Mouse (Mus musculus): ENCODE measurements around the gene Znrd1as. TPM values are rescaled to one million over a fixed set of nuclear protein-coding genes. Genes with fewer than 3 reads are reported as not detected.

Gene Znrd1as
- polyA plus RNA-seq, 1 experiment = 1.4 TPM

GRCm38 (mm10) chr17:37003366-37003765 lies 45.0 kb downstream of the Znrd1as start:
- peaks cover 4% of the 10 kb centered on the region for H3K4me1 ChIP-seq (ENCODE audit: control insufficient read depth, insufficient read depth, low read length)
- TF ChIP-seq POLR2A (IDR thresholded peaks at IDR 0.05; ENCODE audit: borderline replicate concordance, extremely low read depth, low read depth, low read length) = no peak
- TF ChIP-seq CTCF (IDR thresholded peaks at IDR 0.05; ENCODE audit: insufficient read depth, low read length) = no peak
- 27% methylated on average over 4 of the region's 4 CpGs for WGBS
- H3K4me3 ChIP-seq (replicated peaks; ENCODE audit: extremely low read depth, low read depth, low read length) = no peak overlapping the region
- DNase-seq = no peak

- 79% methylated on average over 6 of the region's 6 CpGs for WGBS
- H3K4me1 ChIP-seq (ENCODE audit: control insufficient read depth, insufficient read depth, low read length) = peaks cover 1% of the 10 kb centered on the region
- H3K4me3 ChIP-seq (replicated peaks; ENCODE audit: extremely low read depth, low read depth, low read length) = no peak overlapping the region
- no peak for DNase-seq
- TF ChIP-seq POLR2A (IDR thresholded peaks at IDR 0.05; ENCODE audit: borderline replicate concordance, extremely low read depth, low read depth, low read length) (no peak), CTCF (IDR thresholded peaks at IDR 0.05; ENCODE audit: insufficient read depth, low read length) (no peak)
Measured at GRCm38 (mm10) chr17:37008161-37008560, 49.8 kb downstream of the Znrd1as start.

- WGBS = 88% methylated on average over 17 of the region's 17 CpGs
- TF ChIP-seq POLR2A (IDR thresholded peaks at IDR 0.05; ENCODE audit: borderline replicate concordance, extremely low read depth, low read depth, low read length) = no peak
- no peak for TF ChIP-seq CTCF (IDR thresholded peaks at IDR 0.05; ENCODE audit: insufficient read depth, low read length)
- Histone ChIP-seq H3K4me3 (replicated peaks; ENCODE audit: extremely low read depth, low read depth, low read length) (no peak overlapping the region), H3K4me1 (ENCODE audit: control insufficient read depth, insufficient read depth, low read length) (no peaks in the 10 kb centered on the region)
- DNase-seq = no peak
Measured at GRCm38 (mm10) chr17:37009460-37010042, 51.2 kb downstream of the Znrd1as start.

GRCm38 (mm10) chr17:37011719-37012118 lies 53.3 kb downstream of the Znrd1as start:
- no peaks in the 10 kb centered on the region for H3K4me1 ChIP-seq (ENCODE audit: control insufficient read depth, insufficient read depth, low read length)
- 69% methylated on average over 3 of the region's 3 CpGs for WGBS
- H3K4me3 ChIP-seq (replicated peaks; ENCODE audit: extremely low read depth, low read depth, low read length) = no peak overlapping the region
- DNase-seq = no peak
- TF ChIP-seq POLR2A (IDR thresholded peaks at IDR 0.05; ENCODE audit: borderline replicate concordance, extremely low read depth, low read depth, low read length) = no peak
- TF ChIP-seq CTCF (IDR thresholded peaks at IDR 0.05; ENCODE audit: insufficient read depth, low read length) = no peak

GRCm38 (mm10) chr17:37012141-37012540 lies 53.7 kb downstream of the Znrd1as start:
- no peak for DNase-seq
- TF ChIP-seq CTCF (IDR thresholded peaks at IDR 0.05; ENCODE audit: insufficient read depth, low read length) = no peak
- TF ChIP-seq POLR2A (IDR thresholded peaks at IDR 0.05; ENCODE audit: borderline replicate concordance, extremely low read depth, low read depth, low read length) = no peak
- Histone ChIP-seq H3K4me3 (replicated peaks; ENCODE audit: extremely low read depth, low read depth, low read length) (no peak overlapping the region), H3K4me1 (ENCODE audit: control insufficient read depth, insufficient read depth, low read length) (no peaks in the 10 kb centered on the region)
- WGBS = 65% methylated on average over 5 of the region's 5 CpGs

Other genes starting within 250 kb of the Znrd1as start
- not detected in 2 replicates for gene H2-M10.5, start 185.7 kb upstream of the Znrd1as start, polyA plus RNA-seq (2012; rRNA removed)
- not detected in 2 replicates for gene H2-M10.6, start 146.4 kb upstream of the Znrd1as start, polyA plus RNA-seq (2012; rRNA removed)
- gene Trim26, start 121.5 kb upstream of the Znrd1as start, polyA plus RNA-seq (2012; rRNA removed) = 34.5 and 48.7 TPM in 2 replicates
- gene Trim15, start 91.4 kb upstream of the Znrd1as start, polyA plus RNA-seq (2012; rRNA removed) = 0.14 and 0.30 TPM in 2 replicates
- gene Trim10, start 89.0 kb upstream of the Znrd1as start, polyA plus RNA-seq (2012; rRNA removed) = 0.07 and 0.25 TPM in 2 replicates
- gene Trim40, start 68.5 kb upstream of the Znrd1as start, polyA plus RNA-seq (2012; rRNA removed) = 0.17 TPM in 2 replicates
- gene Trim31, start 60.5 kb upstream of the Znrd1as start, polyA plus RNA-seq (2012; rRNA removed) = 0.10 TPM in 1 of 2 replicates, not detected in the other
- gene Rnf39, start 15.7 kb upstream of the Znrd1as start, polyA plus RNA-seq (2012; rRNA removed) = 34.4 and 42.1 TPM in 2 replicates
- 42.8 and 58.3 TPM in 2 replicates for gene Ppp1r11, start 6.9 kb upstream of the Znrd1as start, polyA plus RNA-seq (2012; rRNA removed)
- gene Znrd1, start within 50 bp of the Znrd1as start, polyA plus RNA-seq (2012; rRNA removed) = 23.8 and 30.3 TPM in 2 replicates
- gene 2410137M14Rik, start 22.6 kb downstream of the Znrd1as start, polyA plus RNA-seq (2012; rRNA removed) = 0.14 and 0.18 TPM in 2 replicates
- gene H2-M5, start 30.9 kb downstream of the Znrd1as start, polyA plus RNA-seq (2012; rRNA removed) = 0.58 and 1.2 TPM in 2 replicates
- gene Zfp57, start 42.6 kb downstream of the Znrd1as start, polyA plus RNA-seq (2012; rRNA removed) = 12.8 and 21.6 TPM in 2 replicates
- gene Mog, start 64.8 kb downstream of the Znrd1as start, polyA plus RNA-seq (2012; rRNA removed) = not detected in 2 replicates
- 38.0 and 46.1 TPM in 2 replicates for gene Gabbr1, start 87.4 kb downstream of the Znrd1as start, polyA plus RNA-seq (2012; rRNA removed)
- gene Olfr90, start 129.9 kb downstream of the Znrd1as start, polyA plus RNA-seq (2012; rRNA removed) = not detected in 2 replicates
- not detected in 2 replicates for gene Olfr91, start 139.7 kb downstream of the Znrd1as start, polyA plus RNA-seq (2012; rRNA removed)
- not detected in 2 replicates for gene Olfr92, start 161.5 kb downstream of the Znrd1as start, polyA plus RNA-seq (2012; rRNA removed)
- gene Olfr93, start 202.9 kb downstream of the Znrd1as start, polyA plus RNA-seq (2012; rRNA removed) = not detected in 2 replicates
- gene Ubd, start 235.3 kb downstream of the Znrd1as start, polyA plus RNA-seq (2012; rRNA removed) = not detected in 2 replicates
- gene Olfr94, start 242.4 kb downstream of the Znrd1as start, polyA plus RNA-seq (2012; rRNA removed) = not detected in 2 replicates